Mouse (Mus musculus): ENCODE data around the gene Cep295nl. TPM values are rescaled to one million over a fixed set of nuclear protein-coding genes. Genes with fewer than 3 reads are reported as not detected.

Gene Cep295nl
- polyA plus RNA-seq, 1 experiment from 2014 or later = 0.48 TPM

GRCm38 (mm10) chr11:118287573-118287972 is 54.7 kb downstream of the Cep295nl start:
- no peak overlapping the region for H3K9ac ChIP-seq
- 95% methylated on average over 9 of the region's 9 CpGs for WGBS
- H3K4me3 ChIP-seq = no peak overlapping the region
- peaks cover 19% of the 10 kb centered on the region for H3K4me1 ChIP-seq
- H3K36me3 ChIP-seq = peaks cover 51% of the 10 kb centered on the region
- no peak for ATAC-seq (ENCODE audit: low FRiP score)
- H3K9me3 ChIP-seq (replicated peaks) = no peaks in the 10 kb centered on the region
- no peaks in the 10 kb centered on the region for H3K27me3 ChIP-seq
- no peak overlapping the region for H3K27ac ChIP-seq
- H3K4me2 ChIP-seq (replicated peaks) = no peak overlapping the region

- H3K9ac ChIP-seq = no peak overlapping the region
- H3K4me2 ChIP-seq (replicated peaks) = no peak overlapping the region
- no peaks in the 10 kb centered on the region for H3K27me3 ChIP-seq
- no peak for ATAC-seq (ENCODE audit: low FRiP score)
- H3K4me3 ChIP-seq = no peak overlapping the region
- WGBS = 96% methylated on average over 9 of the region's 9 CpGs
- H3K36me3 ChIP-seq = peaks cover 62% of the 10 kb centered on the region
- H3K4me1 ChIP-seq = peaks cover 19% of the 10 kb centered on the region
- H3K27ac ChIP-seq = no peak overlapping the region
- H3K9me3 ChIP-seq (replicated peaks) = no peaks in the 10 kb centered on the region
These were observed 55.9 kb downstream of the Cep295nl start for GRCm38 (mm10) chr11:118286434-118286833.

GRCm38 (mm10) chr11:118285791-118286190 is 56.5 kb downstream of the Cep295nl start:
- Histone ChIP-seq H3K27ac (no peak overlapping the region), H3K4me3 (no peak overlapping the region), H3K9ac (no peak overlapping the region), H3K36me3 (peaks cover 64% of the 10 kb centered on the region), H3K4me2 (replicated peaks) (no peak overlapping the region), H3K27me3 (no peaks in the 10 kb centered on the region), H3K4me1 (peaks cover 18% of the 10 kb centered on the region), H3K9me3 (replicated peaks) (no peaks in the 10 kb centered on the region)
- ATAC-seq (ENCODE audit: low FRiP score) = no peak
- WGBS = 93% methylated on average over 13 of the region's 13 CpGs

Other genes with a start within 250 kb of the Cep295nl start
- gene Dnah17, start 211.9 kb downstream of the Cep295nl start, polyA plus RNA-seq (2016; fragmentation: Nextera tagmentation; extraction: Ambion mirVana) = 0.27 and 0.38 TPM in 2 replicates
- gene Cyth1, start 93.9 kb downstream of the Cep295nl start, polyA plus RNA-seq (2016; fragmentation: Nextera tagmentation; extraction: Ambion mirVana) = 29.0 and 33.5 TPM in 2 replicates
- 17.1 and 19.9 TPM in 2 replicates for gene Usp36, start 52.3 kb downstream of the Cep295nl start, polyA plus RNA-seq (2016; fragmentation: Nextera tagmentation; extraction: Ambion mirVana)
- 66.2 and 68.3 TPM in 2 replicates for gene Timp2, start 13.2 kb upstream of the Cep295nl start, polyA plus RNA-seq (2016; fragmentation: Nextera tagmentation; extraction: Ambion mirVana)
- gene Lgals3bp, start 59.6 kb upstream of the Cep295nl start, polyA plus RNA-seq (2016; fragmentation: Nextera tagmentation; extraction: Ambion mirVana) = 2.3 and 3.3 TPM in 2 replicates
- gene Cant1, start 76.6 kb upstream of the Cep295nl start, polyA plus RNA-seq (2016; fragmentation: Nextera tagmentation; extraction: Ambion mirVana) = 28.4 and 31.3 TPM in 2 replicates
- 3.0 and 4.4 TPM in 2 replicates for gene C1qtnf1, start 85.7 kb upstream of the Cep295nl start, polyA plus RNA-seq (2016; fragmentation: Nextera tagmentation; extraction: Ambion mirVana)
- gene Engase, start 134.3 kb upstream of the Cep295nl start, polyA plus RNA-seq (2016; fragmentation: Nextera tagmentation; extraction: Ambion mirVana) = 7.1 and 7.2 TPM in 2 replicates

Data from hindbrain, embryonic 12.5 days (tissue).